ENCODE assay signal across 7 mouse cellular contexts in genomic region chr7:143014862-143015659, GRCm38 (mm10). TPM values are rescaled to one million over a fixed set of nuclear protein-coding genes. Genes with fewer than 3 reads are reported as not detected.
DNase-seq lines count a peak whose midpoint lies in the region; ATAC-seq and TF ChIP-seq lines count a peak whose summit lies in the region.

No protein-coding gene starts in this region.

- no peak for ATAC-seq in midbrain, embryonic 16.5 days

- no peaks in the 10 kb centered on the region for H3K27me3 ChIP-seq in midbrain, embryonic 16.5 days (ENCODE audit: control insufficient read depth, insufficient read depth, low read depth, low read length)

- no peaks in the 10 kb centered on the region for H3K36me3 ChIP-seq in midbrain, embryonic 16.5 days (ENCODE audit: control insufficient read depth, insufficient read depth, low read length)

- H3K27ac ChIP-seq in layer of hippocampus, adult 2 months: peak overlapping the region; percentile 78
- H3K27ac ChIP-seq in midbrain, embryonic 16.5 days (ENCODE audit: low read length): no peak overlapping the region

- no peak overlapping the region for H3K4me3 ChIP-seq in layer of hippocampus, adult 2 months
- no peak overlapping the region for H3K4me3 ChIP-seq in midbrain, embryonic 16.5 days (ENCODE audit: low read depth, low read length)

- DNase-seq in layer of hippocampus, adult 2 months (ENCODE audit: low spot score in 2 of 2): no peak
- no peak for DNase-seq in layer of hippocampus, adult 8-10 months (ENCODE audit: low spot score in 2 of 2)
- DNase-seq in MN1 (ENCODE audit: low spot score): peak; percentile 24
- peak; percentile 77 for DNase-seq in adrenal gland, postnatal 14 days
- peak; percentile 33 to 58 for DNase-seq in kidney, postnatal 25 days
- no peak for DNase-seq in ovary, postnatal 10 days (ENCODE audit: low spot score)

- WGBS in midbrain, embryonic 16.5 days: 88% methylated on average over 7 of the region's 7 CpGs

- no peaks in the 10 kb centered on the region for H3K9me3 ChIP-seq in midbrain, embryonic 16.5 days (replicated peaks; ENCODE audit: control insufficient read depth, low read length, poor library complexity, severe bottlenecking)

- peaks cover 5% of the 10 kb centered on the region for H3K4me1 ChIP-seq in midbrain, embryonic 16.5 days (ENCODE audit: control insufficient read depth, insufficient read depth, low read length)

- H3K9ac ChIP-seq in midbrain, embryonic 16.5 days (ENCODE audit: low read depth, low read length): no peak overlapping the region

- TF ChIP-seq CTCF in layer of hippocampus, adult 2 months (conservative IDR thresholded peaks at IDR 0.05): no peak

- H3K4me2 ChIP-seq in midbrain, embryonic 16.5 days (ENCODE audit: low read length): no peak overlapping the region

RNA-seq across cellular contexts. Expression of gene Tspan32, which starts 10.2 kb away (rescaled TPM):
- under 1 TPM in 1 of 2 experiments, not detected in 1; 0.36 TPM for total RNA-seq in layer of hippocampus, adult 2 months (2021)
- under 1 TPM in 2 of 4 experiments, not detected in 2; 0.70 to 0.75 TPM for total RNA-seq in layer of hippocampus, adult 8-10 months (2022)
- 2.0 and 8.6 TPM in 2 replicates for total RNA-seq in adrenal gland, postnatal 14 days (2021)
- 0.30 and 0.48 TPM in 2 replicates for polyA plus RNA-seq in midbrain, embryonic 16.5 days (2015; fragmentation: Nextera tagmentation; extraction: Ambion mirVana)

RNA-seq across cellular contexts. Expression of gene Cd81, which starts 37.5 kb away (rescaled TPM):
- total RNA-seq in layer of hippocampus, adult 2 months (2021): 100 to 1,000 TPM; 419 to 448 TPM
- total RNA-seq in layer of hippocampus, adult 8-10 months (2022): 100 to 1,000 TPM; 413 to 631 (median 486) TPM
- total RNA-seq in adrenal gland, postnatal 14 days (2021): 536 and 561 TPM in 2 replicates
- polyA plus RNA-seq in midbrain, embryonic 16.5 days (2015; fragmentation: Nextera tagmentation; extraction: Ambion mirVana): 364 and 411 TPM in 2 replicates

RNA-seq across cellular contexts. Expression of gene Ascl2, which starts 46.0 kb away (rescaled TPM):
- under 1 TPM; 0.28 to 0.37 TPM for total RNA-seq in layer of hippocampus, adult 2 months (2021)
- total RNA-seq in layer of hippocampus, adult 8-10 months (2022): under 1 TPM; 0.27 to 0.85 (median 0.36) TPM
- 0.45 TPM in 1 of 2 replicates, not detected in the other for total RNA-seq in adrenal gland, postnatal 14 days (2021)
- 0.39 and 0.55 TPM in 2 replicates for polyA plus RNA-seq in midbrain, embryonic 16.5 days (2015; fragmentation: Nextera tagmentation; extraction: Ambion mirVana)

RNA-seq across cellular contexts. Expression of gene Tssc4, which starts 54.0 kb away (rescaled TPM):
- total RNA-seq in layer of hippocampus, adult 2 months (2021): 10 to 100 TPM; 38.5 to 41.4 TPM
- total RNA-seq in layer of hippocampus, adult 8-10 months (2022): 10 to 100 TPM; 34.2 to 46.9 (median 38.5) TPM
- total RNA-seq in adrenal gland, postnatal 14 days (2021): 32.2 and 33.3 TPM in 2 replicates
- polyA plus RNA-seq in midbrain, embryonic 16.5 days (2015; fragmentation: Nextera tagmentation; extraction: Ambion mirVana): 90.6 and 90.7 TPM in 2 replicates

Comparison
In these comparisons a context has a peak if more than half of its experiments do, and no peak if none do; other contexts are left out.
1. DNase-seq: peak in MN1 (single experiment), adrenal gland, postnatal 14 days (single experiment) and kidney, postnatal 25 days (2 of 2); none in layer of hippocampus, adult 2 months (0 of 2), layer of hippocampus, adult 8-10 months (0 of 2) and ovary, postnatal 10 days (single experiment).